Mouse (Mus musculus) myocyte (in vitro differentiated cells): ENCODE data around the gene Prg3.

Source experiments
- CEBPB ChIP-seq: IDR thresholded peaks from 2 replicates; pipeline ENCODE4 v1.6.1; 2011; ENCODE audit warnings: mild to moderate bottlenecking, moderate library complexity; ENCODE audit not compliant: poor library complexity, insufficient read depth, severe bottlenecking
- MAX ChIP-seq: IDR thresholded peaks from one replicate; pipeline ENCODE4 v1.6.1; 2011; ENCODE audit warnings: low read depth, mild to moderate bottlenecking, control low read depth
- POLR2A ChIP-seq: IDR thresholded peaks from one replicate; pipeline ENCODE4 v1.6.1; 2011; ENCODE audit warnings: low read depth, mild to moderate bottlenecking, control low read depth, moderate library complexity; ENCODE audit not compliant: insufficient read length

DNA sequence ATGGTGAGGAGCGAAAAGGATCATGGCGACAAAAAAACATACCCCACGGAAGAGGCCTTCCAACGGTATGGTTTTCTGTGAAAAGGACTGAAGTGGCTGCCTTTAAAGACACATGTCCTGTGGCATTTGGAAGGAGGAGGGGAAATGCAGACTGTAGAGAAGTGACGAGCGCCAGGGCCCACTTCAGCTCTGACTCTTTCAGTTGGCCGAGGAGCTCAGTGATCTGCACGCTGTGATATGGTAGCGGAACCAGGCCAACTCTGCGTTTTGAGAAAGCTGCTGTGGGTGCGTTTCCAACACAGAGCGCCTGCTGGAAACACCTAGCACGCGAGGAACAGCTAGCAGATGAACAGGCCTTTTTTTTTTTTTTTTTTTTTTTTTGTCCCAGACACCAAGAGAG lies 24.7 kb downstream of the Prg3 start:
- TF ChIP-seq CEBPB (no peak), MAX (no peak), POLR2A (no peak)
